Mouse (Mus musculus): Measurements from ENCODE around the gene Pdzd4.

Gene Pdzd4

DNA sequence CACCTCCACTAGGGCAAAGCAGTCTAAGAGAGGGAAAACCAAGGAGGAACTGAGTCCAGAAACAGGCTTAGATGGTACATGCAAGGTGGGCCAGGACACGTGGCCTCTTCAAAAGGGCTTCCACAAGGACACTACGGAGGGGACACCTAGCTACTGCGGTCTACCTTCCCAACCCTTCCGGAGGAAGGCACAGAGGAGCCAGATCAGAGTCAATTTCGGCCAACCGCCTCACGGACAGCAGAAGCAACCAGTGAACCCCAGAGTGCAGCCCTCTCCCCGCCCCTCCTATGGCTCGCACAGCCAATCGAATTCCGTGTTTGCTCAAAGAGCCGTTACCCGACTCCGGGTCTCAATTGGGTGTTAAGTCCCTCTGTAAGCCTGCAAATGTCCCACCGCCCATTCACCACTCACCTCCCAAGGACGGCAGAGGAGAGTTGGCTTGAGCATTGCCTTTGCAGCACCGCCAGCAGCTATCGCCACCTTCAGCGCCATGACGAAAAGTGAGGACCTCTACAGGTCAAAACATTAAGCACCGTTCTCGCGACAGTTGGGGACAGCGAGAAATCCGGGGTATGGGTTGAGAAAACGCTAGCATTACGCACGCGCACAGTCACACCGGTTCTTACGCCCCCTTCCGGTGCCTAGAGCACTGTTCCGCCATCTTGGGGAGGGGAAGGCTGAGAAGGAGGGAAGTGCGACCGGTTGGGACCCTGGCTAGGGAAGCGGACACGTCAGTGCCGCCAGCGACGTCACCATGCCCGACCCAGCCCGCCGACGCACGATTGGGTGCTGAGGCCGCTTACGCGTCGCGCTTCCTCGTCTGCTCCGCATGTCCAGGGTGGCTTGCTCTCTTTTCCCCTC is 38.2 kb downstream of the Pdzd4 start, which contains the start of the genes Idh3g and Ssr4:
Gene Idh3g, minus strand, starts transcription at position 534 of the 861 bp plus-strand sequence.
Gene Ssr4, plus strand, starts transcription at position 665 of the 861 bp plus-strand sequence.
- peak; percentile 97 for DNase-seq (ENCODE audit: inconsistent ontology term)

DNA sequence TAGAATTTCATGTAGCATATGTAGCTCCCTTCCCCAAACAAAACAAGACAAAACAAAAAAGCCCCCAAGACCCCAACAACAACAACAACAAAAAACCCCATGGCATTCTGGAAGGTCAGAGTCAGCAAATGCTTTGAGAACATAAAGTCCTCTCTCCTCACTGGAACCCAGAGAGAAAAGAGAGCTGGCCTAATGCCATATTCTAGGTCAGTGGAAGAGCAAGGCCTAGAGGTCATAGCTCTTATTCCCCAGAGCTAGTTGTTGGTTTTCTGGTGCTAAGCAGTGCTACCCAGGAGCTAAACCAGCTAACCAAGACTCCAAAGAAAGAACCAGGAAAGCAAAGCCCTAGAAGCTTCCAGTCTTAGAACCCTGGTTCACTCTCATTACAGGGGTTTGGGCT is 39.1 kb downstream of the Pdzd4 start:
- DNase-seq (ENCODE audit: inconsistent ontology term) = no peak

DNA sequence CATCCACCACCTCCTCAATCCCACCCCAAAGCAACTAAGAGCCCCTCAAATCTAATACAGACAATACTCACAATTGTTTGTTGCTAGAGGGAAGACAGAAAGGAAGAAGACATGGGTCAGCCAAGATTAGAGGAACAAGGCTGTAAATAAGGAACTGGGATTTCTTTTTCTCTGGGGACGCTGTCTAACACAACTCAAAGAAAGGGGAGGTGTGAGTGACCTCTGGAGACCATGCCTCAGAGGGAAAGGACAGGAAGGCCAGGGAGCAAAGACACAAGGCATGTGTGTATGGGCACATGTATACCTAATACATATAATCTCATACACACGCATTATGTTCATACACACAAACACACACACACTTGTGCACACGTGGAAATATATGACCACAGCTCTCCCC is 42.5 kb downstream of the Pdzd4 start:
- DNase-seq (ENCODE audit: inconsistent ontology term) = no peak

DNA sequence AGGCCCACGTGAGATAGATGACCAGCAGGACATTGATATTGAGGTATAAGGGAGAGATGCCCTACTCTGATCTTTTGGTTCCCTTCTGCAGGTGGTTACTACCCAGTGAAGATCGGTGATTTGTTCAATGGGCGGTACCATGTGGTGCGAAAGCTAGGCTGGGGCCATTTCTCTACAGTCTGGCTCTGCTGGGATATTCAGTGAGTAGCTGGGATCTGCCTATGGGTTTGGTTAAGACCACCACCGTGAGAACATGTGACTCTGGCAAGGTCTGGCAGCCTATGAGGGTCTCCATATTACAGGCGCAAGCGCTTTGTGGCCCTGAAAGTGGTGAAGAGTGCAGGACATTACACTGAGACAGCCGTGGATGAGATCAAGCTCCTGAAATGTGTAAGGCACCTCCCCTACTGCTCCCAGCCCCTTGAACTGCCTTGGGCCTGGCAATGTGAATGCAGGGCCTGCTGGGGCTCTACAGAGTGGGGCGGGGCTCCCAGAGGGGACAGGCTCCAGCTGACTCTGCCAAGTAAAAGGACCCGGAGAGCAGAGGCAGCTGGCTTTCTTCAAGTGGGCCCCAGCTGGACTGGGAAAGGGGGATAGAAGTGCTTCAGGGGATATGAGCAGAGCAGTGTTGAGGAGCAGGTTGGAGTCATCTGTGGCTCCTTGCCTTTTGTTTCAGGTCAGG is 49.8 kb downstream of the Pdzd4 start:
- no peak for DNase-seq (ENCODE audit: inconsistent ontology term)

DNA sequence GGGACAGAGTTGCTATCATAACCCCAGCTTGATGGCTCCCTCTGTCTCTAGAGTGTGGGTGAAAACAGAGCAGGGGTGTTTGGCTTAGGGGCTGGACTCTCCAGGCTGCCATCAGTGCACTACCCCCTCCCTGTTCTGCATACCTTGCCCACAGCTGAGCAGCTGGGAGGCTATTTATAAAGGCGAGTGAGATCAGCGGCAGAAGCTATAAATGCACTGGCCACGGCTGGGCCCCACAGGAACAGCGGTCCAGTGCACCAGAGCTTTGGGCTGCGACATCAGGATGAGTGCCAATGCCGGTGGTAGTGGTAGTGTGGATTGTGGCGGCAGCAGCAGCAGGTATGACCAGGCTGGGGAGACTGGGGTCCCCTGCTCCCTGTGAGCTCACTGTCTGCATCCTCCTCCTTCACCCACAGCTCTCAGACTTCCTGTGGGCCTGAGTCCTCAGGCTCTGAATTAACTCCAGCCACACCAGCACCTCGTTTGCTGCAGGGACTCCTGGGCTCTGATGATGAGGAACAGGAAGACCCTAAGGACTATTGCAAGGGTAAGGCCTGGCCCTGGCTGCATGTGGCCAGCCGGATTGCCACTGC is 50.5 kb downstream of the Pdzd4 start, which contains the start of gene Srpk3:
Gene Srpk3, plus strand, starts transcription at position 238 of the 593 bp plus-strand sequence.
- no peak for DNase-seq (ENCODE audit: inconsistent ontology term)

DNA sequence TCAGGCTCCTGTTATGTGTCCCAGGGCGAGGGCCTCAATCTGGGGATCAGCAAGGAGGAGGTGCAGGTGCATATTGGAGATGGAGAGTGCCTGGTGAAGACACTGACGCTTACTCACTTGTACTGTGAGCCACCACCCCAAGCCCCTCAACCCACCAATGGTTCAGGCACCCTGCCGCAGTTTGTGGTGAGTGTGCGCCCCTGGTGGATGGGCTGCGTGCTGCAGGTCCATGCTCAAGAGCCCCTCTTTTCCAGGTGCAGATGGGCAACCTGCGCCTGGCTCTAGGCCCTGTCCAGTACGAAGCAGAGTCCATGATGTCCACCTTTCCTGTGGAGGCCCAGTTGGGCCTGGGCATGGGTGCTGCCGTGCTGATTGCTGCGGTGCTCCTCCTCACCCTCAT is 57.5 kb downstream of the Pdzd4 start:
- DNase-seq (ENCODE audit: inconsistent ontology term) = no peak

DNA sequence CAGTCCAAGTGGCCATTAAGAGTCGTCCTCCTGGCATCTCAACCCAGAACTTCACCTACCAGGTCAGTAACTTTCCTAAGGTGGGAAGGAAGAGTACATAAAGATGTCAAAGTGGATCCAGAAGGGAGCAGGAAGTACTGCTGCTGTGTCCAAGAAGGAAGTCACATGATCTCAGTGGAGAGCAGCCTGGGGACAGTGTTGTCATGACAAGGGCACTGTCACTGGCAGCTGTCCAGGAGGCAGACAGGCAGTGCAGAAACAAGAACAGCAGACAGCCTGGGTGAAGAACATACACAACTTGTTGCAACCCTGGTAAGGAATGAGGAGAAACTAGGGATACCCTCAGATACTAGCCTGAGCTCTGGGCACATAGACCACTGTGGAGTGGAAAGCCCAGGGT is 59.5 kb downstream of the Pdzd4 start:
- no peak for DNase-seq (ENCODE audit: inconsistent ontology term)

DNA sequence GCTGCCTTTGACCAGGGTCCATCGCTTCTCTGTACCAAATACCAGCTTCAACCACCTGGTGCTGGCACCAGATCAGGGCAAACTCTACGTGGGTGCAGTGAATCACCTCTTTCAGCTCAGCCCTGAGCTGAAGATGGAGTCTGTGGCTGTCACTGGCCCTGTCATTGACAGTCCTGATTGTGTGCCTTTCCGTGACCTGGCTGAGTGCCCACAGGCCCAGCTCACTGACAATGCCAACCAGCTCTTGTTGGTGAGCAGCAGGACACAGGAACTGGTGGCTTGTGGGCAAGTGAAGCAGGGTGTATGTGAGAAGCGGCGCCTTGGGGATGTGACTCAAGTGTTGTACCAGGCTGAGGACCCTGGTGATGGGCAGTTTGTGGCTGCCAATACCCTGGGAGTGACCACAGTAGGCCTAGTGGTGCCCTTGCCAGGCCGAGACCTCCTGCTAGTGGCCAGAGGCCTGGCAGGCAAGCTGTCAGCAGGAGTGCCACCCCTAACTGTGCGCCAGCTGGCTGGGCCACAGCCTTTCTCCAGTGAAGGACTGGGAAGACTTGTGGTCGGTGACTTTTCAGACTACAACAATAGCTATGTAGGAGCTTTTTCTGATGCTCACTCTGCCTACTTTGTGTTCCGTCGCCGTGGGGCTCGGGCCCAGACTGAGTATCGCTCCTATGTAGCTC is 66.0 kb downstream of the Pdzd4 start:
- DNase-seq (ENCODE audit: inconsistent ontology term) = peak; percentile 71

DNA sequence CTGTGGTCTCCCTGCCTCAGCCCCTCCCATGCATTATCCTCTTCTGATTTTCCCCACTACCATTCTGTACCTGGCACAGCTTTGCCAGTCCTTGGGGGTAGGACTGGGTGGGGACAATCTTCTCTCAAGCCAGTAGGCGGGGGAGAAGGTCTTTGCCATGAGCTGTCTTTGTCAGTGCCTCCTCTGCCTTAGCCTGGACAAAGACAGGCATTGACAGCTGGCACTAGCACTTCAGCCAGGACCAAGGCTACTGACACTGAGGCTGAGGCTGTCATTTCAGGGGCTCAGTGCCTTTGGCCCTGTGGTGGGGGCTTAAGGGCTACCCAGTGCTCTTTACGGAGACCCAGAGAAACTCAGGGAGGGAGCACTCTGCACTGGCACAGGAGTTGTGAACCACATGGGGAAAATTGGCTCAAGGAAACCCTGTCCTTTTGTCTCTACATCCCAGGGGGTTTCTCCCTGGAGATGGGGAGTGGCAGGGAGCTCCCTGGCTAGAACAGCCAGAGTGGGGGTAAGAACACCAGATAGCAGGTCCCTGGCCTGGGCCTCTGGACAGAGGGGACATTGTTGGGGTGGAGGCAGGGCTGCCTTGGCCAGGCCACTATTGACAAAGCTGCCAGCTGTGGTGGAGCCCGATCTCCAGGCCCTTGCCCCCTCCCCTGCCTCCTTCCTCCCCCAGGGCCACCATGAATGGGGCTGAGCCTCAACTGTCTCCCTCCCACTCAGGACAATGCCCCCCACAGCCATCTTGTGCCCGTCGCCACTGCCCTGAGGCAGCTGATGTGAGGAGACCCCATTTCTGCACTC is 68.2 kb downstream of the Pdzd4 start, which contains the start of gene Plxnb3:
Gene Plxnb3, plus strand, starts transcription at position 757 of the 807 bp plus-strand sequence.
- DNase-seq (ENCODE audit: inconsistent ontology term) = no peak

DNA sequence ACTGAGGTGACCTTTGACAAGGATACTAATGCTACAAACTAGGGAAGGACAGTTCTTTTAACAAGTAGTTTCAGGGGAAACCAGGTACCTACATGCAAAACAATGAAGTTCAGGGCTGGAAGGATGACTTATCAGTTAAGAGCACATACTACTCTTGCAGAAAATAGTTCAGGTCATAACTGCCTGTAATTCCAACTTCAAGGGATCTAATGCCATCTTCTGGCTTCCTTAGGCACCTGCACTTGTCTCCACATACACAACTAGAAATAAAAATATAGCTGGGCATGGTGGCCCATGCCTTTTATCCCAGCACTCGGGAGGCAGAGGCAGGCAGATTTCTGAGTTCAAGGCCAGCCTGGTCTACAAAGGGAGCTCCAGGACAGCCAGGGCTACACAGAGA is 75.8 kb downstream of the Pdzd4 start:
- no peak for DNase-seq (ENCODE audit: inconsistent ontology term)

DNA sequence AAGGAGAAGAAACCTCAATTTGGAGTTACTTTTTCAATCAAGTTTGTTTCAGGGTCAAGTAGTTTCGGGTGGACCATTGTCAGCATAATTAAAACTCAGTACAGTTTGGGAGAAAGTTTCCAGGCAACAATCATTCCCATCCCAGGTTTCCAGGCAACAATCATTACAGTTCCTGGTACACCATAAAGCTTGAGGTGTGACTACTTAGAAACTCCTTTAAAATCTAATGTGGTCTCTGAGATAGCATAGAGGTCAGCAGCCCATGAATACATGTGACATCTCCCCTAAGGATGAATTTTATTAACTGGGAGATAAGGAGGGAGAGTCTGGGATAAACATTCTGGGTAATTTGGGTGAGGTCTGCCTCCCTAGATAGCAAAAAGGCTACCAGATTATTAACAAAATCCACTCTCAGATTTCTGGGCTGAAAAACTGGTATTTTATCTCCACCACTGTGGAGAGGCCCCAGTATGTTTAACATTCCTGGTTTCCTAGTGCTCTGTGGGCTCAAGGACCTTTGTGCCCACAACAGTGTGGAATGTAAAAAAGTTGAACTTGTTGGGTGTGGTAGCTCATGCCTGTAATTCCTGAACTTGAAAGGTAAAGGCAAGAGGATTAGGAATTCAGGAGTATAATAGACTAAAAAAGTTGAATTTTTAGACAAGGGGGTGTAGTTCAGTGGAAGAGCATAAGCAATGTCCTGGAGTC is 79.8 kb downstream of the Pdzd4 start:
- no peak for DNase-seq (ENCODE audit: inconsistent ontology term)
